ENCODE assay signal across 13 mouse cellular contexts in the genomic region with DNA sequence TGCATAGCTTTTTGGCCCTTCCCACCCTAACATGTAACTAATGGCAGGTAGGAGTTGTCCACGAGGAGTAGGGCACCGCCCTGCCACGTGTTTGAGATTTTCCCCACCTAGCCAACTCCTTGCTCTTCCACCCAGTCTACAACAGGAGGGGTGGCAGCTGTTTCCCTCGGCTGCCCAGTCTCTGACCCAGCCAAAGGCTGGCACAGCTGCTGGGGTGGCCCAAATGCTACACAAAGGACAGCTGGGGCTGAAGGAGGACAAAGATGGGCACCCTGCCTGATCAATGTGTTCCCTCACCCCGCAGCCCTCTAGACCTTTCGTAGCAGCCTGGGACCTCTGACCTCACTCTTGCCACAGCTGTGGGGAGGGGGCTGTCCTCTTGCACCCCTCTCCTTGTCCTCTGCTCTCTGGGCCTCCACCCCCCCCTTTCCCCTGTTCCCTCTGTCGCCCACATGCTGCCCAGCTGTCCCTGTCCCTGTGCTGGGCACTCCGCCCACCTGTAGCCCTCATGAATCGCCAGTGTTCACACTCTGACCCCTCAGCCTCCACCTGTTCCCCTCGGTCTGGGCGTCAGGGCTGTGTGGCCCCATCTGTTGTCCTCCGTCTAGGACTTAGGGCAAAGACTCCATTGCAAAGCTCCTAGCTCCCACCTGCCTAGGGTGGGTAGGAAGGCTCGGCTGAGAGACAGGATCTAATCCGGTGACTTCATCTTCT. TPM values are rescaled to one million over a fixed set of nuclear protein-coding genes. Genes with fewer than 3 reads are reported as not detected.
DNase-seq lines count a peak whose midpoint lies in the region; ATAC-seq and TF ChIP-seq lines count a peak whose summit lies in the region.
"Had no signal": no experiment of that assay in that cellular context is flagged by ENCODE, and none has a peak within 500 bp of the region (broad histone marks: within the 10 kb centered on the region; RNA-seq: fewer than 3 reads in every experiment).

No protein-coding gene starts in this region.

- WGBS in intestine, embryonic 14.5 days = 81% methylated on average over 14 of the region's 14 CpGs
- 73% methylated on average over 14 of the region's 14 CpGs for WGBS in intestine, postnatal 0 days
- WGBS in intestine, embryonic 15.5 days = 77% methylated on average over 14 of the region's 14 CpGs

- ATAC-seq in intestine, embryonic 14.5 days (replicated peaks; ENCODE audit: low FRiP score, low TSS enrichment, low read depth) = peak; percentile 40; the same call in 1 of the 2 replicates
- no peak for ATAC-seq in intestine, postnatal 0 days
- ATAC-seq in intestine, embryonic 15.5 days = peak; percentile 32; the same call in 1 of the 2 replicates

- no peak overlapping the region for H3K27ac ChIP-seq in intestine, embryonic 14.5 days (ENCODE audit: low read depth)
- no peak overlapping the region for H3K27ac ChIP-seq in intestine, postnatal 0 days (ENCODE audit: low read depth, low read length)
- no peak overlapping the region for H3K27ac ChIP-seq in intestine, embryonic 15.5 days

- H3K4me3 ChIP-seq in intestine, embryonic 14.5 days (ENCODE audit: low read depth, low read length) = no peak overlapping the region
- H3K4me3 ChIP-seq in intestine, postnatal 0 days (ENCODE audit: low read depth, low read length) = no peak overlapping the region
- peak overlapping the region; percentile 39; the same call in 1 of the 2 replicates for H3K4me3 ChIP-seq in E14TG2a.4 (replicated peaks; ENCODE audit: low read length)
- H3K4me3 ChIP-seq in intestine, embryonic 15.5 days (replicated peaks) = no peak overlapping the region

- TF ChIP-seq CTCF in intestine, postnatal 0 days (IDR thresholded peaks at IDR 0.05; ENCODE audit: low read depth) = no peak
- TF ChIP-seq CTCF in E14TG2a.4 (conservative IDR thresholded peaks at IDR 0.05; ENCODE audit: low read length) = no peak

- no peak overlapping the region for H3K4me2 ChIP-seq in intestine, embryonic 14.5 days (ENCODE audit: low read length)
- no peak overlapping the region for H3K4me2 ChIP-seq in intestine, postnatal 0 days (replicated peaks; ENCODE audit: low read depth)
- no peak overlapping the region for H3K4me2 ChIP-seq in intestine, embryonic 15.5 days (replicated peaks)

- no peaks in the 10 kb centered on the region for H3K27me3 ChIP-seq in intestine, embryonic 14.5 days (replicated peaks; ENCODE audit: control insufficient read depth, insufficient read depth, low read length)
- 0 out of 2 replicates have a peak, but pooled peaks cover 2% of the 10 kb centered on the region for H3K27me3 ChIP-seq in intestine, postnatal 0 days (replicated peaks; ENCODE audit: control insufficient read depth, insufficient read depth, low read length)
- peaks cover 60% of the 10 kb centered on the region for H3K27me3 ChIP-seq in E14TG2a.4 (ENCODE audit: insufficient read depth, low read length)
- no peaks in the 10 kb centered on the region for H3K27me3 ChIP-seq in intestine, embryonic 15.5 days (replicated peaks)

- H3K9ac ChIP-seq in intestine, embryonic 14.5 days (ENCODE audit: low read length) = no peak overlapping the region
- no peak overlapping the region for H3K9ac ChIP-seq in intestine, postnatal 0 days (ENCODE audit: low read depth, low read length)
- no peak overlapping the region for H3K9ac ChIP-seq in intestine, embryonic 15.5 days

- H3K9me3 ChIP-seq in intestine, embryonic 14.5 days (ENCODE audit: control insufficient read depth, low read length) = no peaks in the 10 kb centered on the region
- H3K9me3 ChIP-seq in intestine, postnatal 0 days (ENCODE audit: control insufficient read depth) = no peaks in the 10 kb centered on the region
- H3K9me3 ChIP-seq in E14TG2a.4 (ENCODE audit: low read length) = no peaks in the 10 kb centered on the region
- no peaks in the 10 kb centered on the region for H3K9me3 ChIP-seq in intestine, embryonic 15.5 days
- H3K9me3 ChIP-seq: G1E had no signal

- no peak for DNase-seq in intestine, embryonic 14.5 days (ENCODE audit: low spot score)
- peak; percentile 59 for DNase-seq in brain, adult 2 months (ENCODE audit: low read depth, low spot score)
- DNase-seq in urinary bladder, postnatal 14 days (ENCODE audit: low spot score) = no peak
- DNase-seq in thymus, postnatal 25 days = no peak
- no peak for DNase-seq in kidney, adult 9 months
- DNase-seq: kidney, postnatal 14 days; lung, postnatal 36 days had no signal

- 0 out of 2 replicates have a peak, but pooled peaks cover 4% of the 10 kb centered on the region for H3K4me1 ChIP-seq in intestine, embryonic 14.5 days (replicated peaks; ENCODE audit: control insufficient read depth, insufficient read depth, low read length)
- H3K4me1 ChIP-seq in intestine, postnatal 0 days (replicated peaks; ENCODE audit: control insufficient read depth, insufficient read depth, low read length) = no peaks in the 10 kb centered on the region
- peaks cover 22% of the 10 kb centered on the region for H3K4me1 ChIP-seq in E14TG2a.4 (replicated peaks; ENCODE audit: low read depth, low read length)
- peaks cover 7% of the 10 kb centered on the region for H3K4me1 ChIP-seq in intestine, embryonic 15.5 days (replicated peaks)

- H3K36me3 ChIP-seq in intestine, embryonic 14.5 days (ENCODE audit: control insufficient read depth, insufficient read depth, low read length) = no peaks in the 10 kb centered on the region
- no peaks in the 10 kb centered on the region for H3K36me3 ChIP-seq in intestine, postnatal 0 days (ENCODE audit: control insufficient read depth, insufficient read depth)
- no peaks in the 10 kb centered on the region for H3K36me3 ChIP-seq in E14TG2a.4 (ENCODE audit: insufficient read depth, low read length)
- no peaks in the 10 kb centered on the region for H3K36me3 ChIP-seq in intestine, embryonic 15.5 days
- H3K36me3 ChIP-seq: G1E had no signal

RNA-seq across cellular contexts. Expression of a gene that starts 9.9 kb away (rescaled TPM):
- polyA plus RNA-seq in intestine, embryonic 14.5 days (2014; fragmentation: Nextera tagmentation; extraction: Ambion mirVana) = 1.7 and 2.0 TPM in 2 replicates
- polyA plus RNA-seq in intestine, postnatal 0 days (2015; fragmentation: Nextera tagmentation; extraction: Ambion mirVana) = 2.2 and 2.4 TPM in 2 replicates
- polyA plus RNA-seq in intestine, embryonic 15.5 days (2015; fragmentation: Nextera tagmentation; extraction: Ambion mirVana) = 4.0 and 8.3 TPM in 2 replicates
- polyA plus RNA-seq: G1E had no signal

RNA-seq across cellular contexts. Expression of a gene that starts 44.6 kb away (rescaled TPM):
- 0.16 TPM in 1 of 2 replicates, not detected in the other for polyA plus RNA-seq in intestine, embryonic 14.5 days (2014; fragmentation: Nextera tagmentation; extraction: Ambion mirVana)
- 0.08 TPM in 1 of 2 replicates, not detected in the other for polyA plus RNA-seq in intestine, postnatal 0 days (2015; fragmentation: Nextera tagmentation; extraction: Ambion mirVana)
- polyA plus RNA-seq in intestine, embryonic 15.5 days (2015; fragmentation: Nextera tagmentation; extraction: Ambion mirVana) = 0.54 and 1.1 TPM in 2 replicates
- polyA plus RNA-seq: forebrain, embryonic 14.5 days; G1E; spleen, adult 2 months had no signal

RNA-seq across cellular contexts. Expression of a gene that starts 51.9 kb away (rescaled TPM):
- not detected in 2 replicates for polyA plus RNA-seq in intestine, embryonic 14.5 days (2014; fragmentation: Nextera tagmentation; extraction: Ambion mirVana)
- 0.13 TPM in 1 of 2 replicates, not detected in the other for polyA plus RNA-seq in intestine, postnatal 0 days (2015; fragmentation: Nextera tagmentation; extraction: Ambion mirVana)
- 0.15 and 0.52 TPM in 2 replicates for polyA plus RNA-seq in intestine, embryonic 15.5 days (2015; fragmentation: Nextera tagmentation; extraction: Ambion mirVana)
- polyA plus RNA-seq: G1E; spleen, adult 2 months had no signal
